Mouse (Mus musculus): ENCODE results near the gene AU022252. TPM values are rescaled to one million over a fixed set of nuclear protein-coding genes. Genes with fewer than 3 reads are reported as not detected.

Gene AU022252
- polyA plus RNA-seq, 1 experiment from 2014 or later: 40.5 TPM

DNA sequence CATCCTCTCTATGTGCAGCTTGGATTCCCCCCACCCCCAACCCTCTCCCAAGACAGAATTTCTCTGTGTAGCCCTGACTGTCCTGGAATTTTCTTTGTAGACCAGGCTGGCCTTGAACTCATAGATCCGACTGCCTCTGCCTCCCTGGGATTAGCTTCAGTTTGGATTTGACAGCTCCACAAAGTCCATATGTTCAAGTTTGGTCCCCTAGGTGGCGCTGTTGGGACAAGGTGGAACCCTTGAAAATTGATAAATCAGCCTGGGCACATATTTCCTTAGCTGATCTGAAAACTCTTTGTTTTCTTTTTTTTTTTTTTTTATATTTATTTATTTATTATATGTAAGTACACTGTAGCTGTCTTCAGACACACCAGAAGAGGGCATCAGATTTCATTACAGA is 75.3 kb downstream of the AU022252 start:
- no peak for ATAC-seq (ENCODE audit: insufficient read depth, low FRiP score, low TSS enrichment)
- peak; percentile 58 for DNase-seq (ENCODE audit: low spot score)
- H3K36me3 ChIP-seq (ENCODE audit: control insufficient read depth, insufficient read depth, low read length): no peaks in the 10 kb centered on the region
- H3K27me3 ChIP-seq (ENCODE audit: control insufficient read depth, insufficient read depth, low read length): no peaks in the 10 kb centered on the region
- no peaks in the 10 kb centered on the region for H3K4me1 ChIP-seq (ENCODE audit: control insufficient read depth, insufficient read depth, low read length)
- H3K9me3 ChIP-seq (ENCODE audit: control insufficient read depth, low read length): no peaks in the 10 kb centered on the region
- H3K27ac ChIP-seq (ENCODE audit: low read depth, low read length): no peak overlapping the region
- WGBS: 45% methylated on average over 2 of the region's 2 CpGs
- no peak overlapping the region for H3K4me2 ChIP-seq (ENCODE audit: low read depth)
- H3K4me3 ChIP-seq (ENCODE audit: low read depth, low read length): no peak overlapping the region
- H3K9ac ChIP-seq (ENCODE audit: low read length): no peak overlapping the region

Other genes starting within 250 kb of the AU022252 start
- gene Slc2a1, start 124.0 kb downstream of the AU022252 start, polyA plus RNA-seq (2014; fragmentation: Nextera tagmentation; extraction: Ambion mirVana): 151 and 162 TPM in 2 replicates
- gene Zfp691, start 58.5 kb downstream of the AU022252 start, polyA plus RNA-seq (2014; fragmentation: Nextera tagmentation; extraction: Ambion mirVana): 9.7 and 11.4 TPM in 2 replicates
- gene Ermap, start 42.7 kb downstream of the AU022252 start, polyA plus RNA-seq (2014; fragmentation: Nextera tagmentation; extraction: Ambion mirVana): 6.4 and 8.2 TPM in 2 replicates
- gene Svbp, start 37.4 kb downstream of the AU022252 start, polyA plus RNA-seq (2014; fragmentation: Nextera tagmentation; extraction: Ambion mirVana): 172 and 179 TPM in 2 replicates
- gene Tmem269, start 14.5 kb downstream of the AU022252 start, polyA plus RNA-seq (2014; fragmentation: Nextera tagmentation; extraction: Ambion mirVana): not detected in 2 replicates
- gene P3h1, start 203 bp upstream of the AU022252 start, polyA plus RNA-seq (2014; fragmentation: Nextera tagmentation; extraction: Ambion mirVana): 20.5 and 21.3 TPM in 2 replicates
- 0.19 TPM in 1 of 2 replicates, not detected in the other for gene Cldn19, start 22.7 kb upstream of the AU022252 start, polyA plus RNA-seq (2014; fragmentation: Nextera tagmentation; extraction: Ambion mirVana)
- gene Ybx1, start 61.9 kb upstream of the AU022252 start, polyA plus RNA-seq (2014; fragmentation: Nextera tagmentation; extraction: Ambion mirVana): 1,250 and 1,284 TPM in 2 replicates
- 106 and 111 TPM in 2 replicates for gene Ppih, start 87.8 kb upstream of the AU022252 start, polyA plus RNA-seq (2014; fragmentation: Nextera tagmentation; extraction: Ambion mirVana)
- gene Ccdc30, start 182.8 kb upstream of the AU022252 start, polyA plus RNA-seq (2014; fragmentation: Nextera tagmentation; extraction: Ambion mirVana): 10.6 and 13.3 TPM in 2 replicates
- 25.0 and 25.5 TPM in 2 replicates for gene Ppcs, start 189.7 kb upstream of the AU022252 start, polyA plus RNA-seq (2014; fragmentation: Nextera tagmentation; extraction: Ambion mirVana)
- not detected in 2 replicates for gene Zmynd12, start 190.1 kb upstream of the AU022252 start, polyA plus RNA-seq (2014; fragmentation: Nextera tagmentation; extraction: Ambion mirVana)